Mouse (Mus musculus): Measurements from ENCODE around the gene Gm29797. TPM values are rescaled to one million over a fixed set of nuclear protein-coding genes. Genes with fewer than 3 reads are reported as not detected.
A peak's percentile ranks its signal among the peaks of the same experiment; 100 is the strongest.

The Gm29797 gene
- polyA plus RNA-seq, 2 experiments = 0.52 to 0.63 TPM

GRCm38 (mm10) chr2:181671326-181671725, 14.5 kb downstream of the Gm29797 start, which contains the start of gene Sox18:
TSS of gene Sox18 (minus strand) at chr2:181671640.
- Histone ChIP-seq H3K4me2 (replicated peaks; ENCODE audit: low read depth, low read length, severe bottlenecking) (peak within 1 kb of the TSS; percentile 78), H3K27me3 (ENCODE audit: control insufficient read depth, insufficient read depth, low read length) (peaks cover 44% of the 10 kb centered on the region), H3K4me3 (replicated peaks; ENCODE audit: low read length) (peak within 1 kb of the TSS; percentile 46), H3K4me1 (ENCODE audit: control insufficient read depth, insufficient read depth, low read length) (peaks cover 14% of the 10 kb centered on the region), H3K27ac (replicated peaks; ENCODE audit: low read depth, low read length) (no peak within 1 kb of the TSS), H3K36me3 (ENCODE audit: control insufficient read depth, insufficient read depth, low read length) (no peaks in the 10 kb centered on the region), H3K9ac (ENCODE audit: low read depth, low read length, severe bottlenecking) (peak within 1 kb of the TSS; percentile 45), H3K9me3 (ENCODE audit: control insufficient read depth, low read length) (no peaks in the 10 kb centered on the region)
- TF ChIP-seq POLR2A (IDR thresholded peaks at IDR 0.05; ENCODE audit: borderline replicate concordance, extremely low read depth, insufficient read depth, insufficient read length) = no peak
- WGBS = under 1% methylated on average over 39 of the region's 43 CpGs
- no peak; the same call in 1 of the 2 replicates for ATAC-seq (ENCODE audit: low FRiP score, low read depth)
- no peak for DNase-seq (ENCODE audit: low spot score)

GRCm38 (mm10) chr2:181671984-181672383, 15.2 kb downstream of the Gm29797 start:
- Histone ChIP-seq H3K4me2 (replicated peaks; ENCODE audit: low read depth, low read length, severe bottlenecking) (no peak overlapping the region), H3K4me3 (replicated peaks; ENCODE audit: low read length) (peak overlapping the region; percentile 46; the same call in 1 of the 2 replicates), H3K4me1 (ENCODE audit: control insufficient read depth, insufficient read depth, low read length) (peaks cover 14% of the 10 kb centered on the region), H3K27ac (replicated peaks; ENCODE audit: low read depth, low read length) (no peak overlapping the region), H3K9me3 (ENCODE audit: control insufficient read depth, low read length) (no peaks in the 10 kb centered on the region), H3K27me3 (ENCODE audit: control insufficient read depth, insufficient read depth, low read length) (peaks cover 44% of the 10 kb centered on the region), H3K36me3 (ENCODE audit: control insufficient read depth, insufficient read depth, low read length) (no peaks in the 10 kb centered on the region), H3K9ac (ENCODE audit: low read depth, low read length, severe bottlenecking) (no peak overlapping the region)
- TF ChIP-seq POLR2A (IDR thresholded peaks at IDR 0.05; ENCODE audit: borderline replicate concordance, extremely low read depth, insufficient read depth, insufficient read length) = no peak
- WGBS = 27% methylated on average over 7 of the region's 7 CpGs
- DNase-seq (ENCODE audit: low spot score) = no peak
- ATAC-seq (ENCODE audit: low FRiP score, low read depth) = no peak

GRCm38 (mm10) chr2:181673501-181673900, 16.7 kb downstream of the Gm29797 start:
- peaks cover 44% of the 10 kb centered on the region for H3K27me3 ChIP-seq (ENCODE audit: control insufficient read depth, insufficient read depth, low read length)

GRCm38 (mm10) chr2:181674934-181675333, 18.1 kb downstream of the Gm29797 start:
- Histone ChIP-seq H3K4me2 (replicated peaks; ENCODE audit: low read depth, low read length, severe bottlenecking) (no peak overlapping the region), H3K27me3 (ENCODE audit: control insufficient read depth, insufficient read depth, low read length) (peaks cover 35% of the 10 kb centered on the region), H3K4me3 (replicated peaks; ENCODE audit: low read length) (no peak overlapping the region), H3K9ac (ENCODE audit: low read depth, low read length, severe bottlenecking) (no peak overlapping the region), H3K27ac (replicated peaks; ENCODE audit: low read depth, low read length) (no peak overlapping the region), H3K4me1 (ENCODE audit: control insufficient read depth, insufficient read depth, low read length) (peaks cover 21% of the 10 kb centered on the region), H3K36me3 (ENCODE audit: control insufficient read depth, insufficient read depth, low read length) (no peaks in the 10 kb centered on the region), H3K9me3 (ENCODE audit: control insufficient read depth, low read length) (no peaks in the 10 kb centered on the region)
- no peak for TF ChIP-seq POLR2A (IDR thresholded peaks at IDR 0.05; ENCODE audit: borderline replicate concordance, extremely low read depth, insufficient read depth, insufficient read length)
- ATAC-seq (ENCODE audit: low FRiP score, low read depth) = no peak
- DNase-seq (ENCODE audit: low spot score) = no peak
- 86% methylated on average over 4 of the region's 4 CpGs for WGBS

More at GRCm38 (mm10) chr2:181673501-181673900, 16.7 kb downstream of the Gm29797 start:
- Histone ChIP-seq H3K27ac (replicated peaks; ENCODE audit: low read depth, low read length) (no peak overlapping the region), H3K9me3 (ENCODE audit: control insufficient read depth, low read length) (no peaks in the 10 kb centered on the region), H3K4me2 (replicated peaks; ENCODE audit: low read depth, low read length, severe bottlenecking) (no peak overlapping the region), H3K9ac (ENCODE audit: low read depth, low read length, severe bottlenecking) (no peak overlapping the region), H3K4me3 (replicated peaks; ENCODE audit: low read length) (no peak overlapping the region), H3K4me1 (ENCODE audit: control insufficient read depth, insufficient read depth, low read length) (peaks cover 14% of the 10 kb centered on the region), H3K36me3 (ENCODE audit: control insufficient read depth, insufficient read depth, low read length) (no peaks in the 10 kb centered on the region)
- no peak for ATAC-seq (ENCODE audit: low FRiP score, low read depth)
- 52% methylated on average over 1 of the region's 1 CpGs for WGBS
- DNase-seq (ENCODE audit: low spot score) = no peak
- no peak for TF ChIP-seq POLR2A (IDR thresholded peaks at IDR 0.05; ENCODE audit: borderline replicate concordance, extremely low read depth, insufficient read depth, insufficient read length)

GRCm38 (mm10) chr2:181675454-181675853, 18.6 kb downstream of the Gm29797 start:
- Histone ChIP-seq H3K36me3 (ENCODE audit: control insufficient read depth, insufficient read depth, low read length) (no peaks in the 10 kb centered on the region), H3K4me1 (ENCODE audit: control insufficient read depth, insufficient read depth, low read length) (peaks cover 16% of the 10 kb centered on the region), H3K4me2 (replicated peaks; ENCODE audit: low read depth, low read length, severe bottlenecking) (peak overlapping the region; percentile 35), H3K4me3 (replicated peaks; ENCODE audit: low read length) (0 out of 2 replicates have a peak overlapping the region, but pooled peaks have one; percentile 7), H3K27me3 (ENCODE audit: control insufficient read depth, insufficient read depth, low read length) (peaks cover 30% of the 10 kb centered on the region), H3K27ac (replicated peaks; ENCODE audit: low read depth, low read length) (no peak overlapping the region), H3K9me3 (ENCODE audit: control insufficient read depth, low read length) (no peaks in the 10 kb centered on the region), H3K9ac (ENCODE audit: low read depth, low read length, severe bottlenecking) (peak overlapping the region; percentile 40; the same call in 1 of the 2 replicates)
- WGBS = 13% methylated on average over 14 of the region's 14 CpGs
- ATAC-seq (ENCODE audit: low FRiP score, low read depth) = no peak
- TF ChIP-seq POLR2A (IDR thresholded peaks at IDR 0.05; ENCODE audit: borderline replicate concordance, extremely low read depth, insufficient read depth, insufficient read length) = no peak
- DNase-seq (ENCODE audit: low spot score) = no peak
